9 mouse cellular contexts compared by ENCODE assay signal in genomic region chr5:134583006-134583883, GRCm38 (mm10). TPM values are rescaled to one million over a fixed set of nuclear protein-coding genes. Genes with fewer than 3 reads are reported as not detected.
DNase-seq lines count a peak whose midpoint lies in the region; ATAC-seq and TF ChIP-seq lines count a peak whose summit lies in the region.
"Had no signal": no experiment of that assay in that cellular context is flagged by ENCODE, and none has a peak within 500 bp of the region (broad histone marks: within the 10 kb centered on the region; RNA-seq: fewer than 3 reads in every experiment).

No protein-coding gene starts in this region.

- H3K27me3 ChIP-seq in liver, adult 2 months (ENCODE audit: control insufficient read depth, insufficient read depth, low read length), result no peaks in the 10 kb centered on the region
- no peaks in the 10 kb centered on the region for H3K27me3 ChIP-seq in embryonic facial prominence, embryonic 10.5 days (replicated peaks; ENCODE audit: low read depth, poor library complexity, severe bottlenecking)
- H3K27me3 ChIP-seq in intestine, postnatal 0 days (replicated peaks; ENCODE audit: control insufficient read depth, insufficient read depth, low read length), result no peaks in the 10 kb centered on the region
- no peaks in the 10 kb centered on the region for H3K27me3 ChIP-seq in midbrain, postnatal 0 days (ENCODE audit: insufficient read depth, low read length)

- no peak overlapping the region for H3K27ac ChIP-seq in liver, adult 2 months (replicated peaks; ENCODE audit: insufficient read depth, low read depth, low read length)
- H3K27ac ChIP-seq in embryonic facial prominence, embryonic 10.5 days (replicated peaks), result peak overlapping the region; percentile 90
- H3K27ac ChIP-seq in intestine, postnatal 0 days (ENCODE audit: low read depth, low read length), result 0 out of 2 replicates have a peak overlapping the region, but pooled peaks have one; percentile 15
- H3K27ac ChIP-seq in midbrain, postnatal 0 days (ENCODE audit: low read depth, low read length), result no peak overlapping the region

- no peaks in the 10 kb centered on the region; the same call in 1 of the 2 replicates for H3K79me2 ChIP-seq in liver, adult 2 months (ENCODE audit: control insufficient read depth, insufficient read depth, low read length)

- no peak for TF ChIP-seq CTCF in liver, adult 2 months (IDR thresholded peaks at IDR 0.05; ENCODE audit: low read depth, low read length)
- peak; percentile 41; the same call in 1 of the 2 replicates for TF ChIP-seq CTCF in intestine, postnatal 0 days (IDR thresholded peaks at IDR 0.05; ENCODE audit: low read depth)
- peak; percentile 15; the same call in 1 of the 2 replicates for TF ChIP-seq CTCF in midbrain, postnatal 0 days (IDR thresholded peaks at IDR 0.05)

- no peak for ATAC-seq in intestine, postnatal 0 days
- ATAC-seq in midbrain, postnatal 0 days (ENCODE audit: low FRiP score), result no peak

- no peaks in the 10 kb centered on the region for H3K9me3 ChIP-seq in embryonic facial prominence, embryonic 10.5 days
- no peaks in the 10 kb centered on the region for H3K9me3 ChIP-seq in intestine, postnatal 0 days (ENCODE audit: control insufficient read depth)
- no peaks in the 10 kb centered on the region for H3K9me3 ChIP-seq in midbrain, postnatal 0 days (ENCODE audit: low read length)

- H3K9ac ChIP-seq in liver, adult 2 months (ENCODE audit: low read depth, low read length), result peak overlapping the region; percentile 77
- peak overlapping the region; percentile 59 for H3K9ac ChIP-seq in intestine, postnatal 0 days (ENCODE audit: low read depth, low read length)
- H3K9ac ChIP-seq in midbrain, postnatal 0 days (replicated peaks; ENCODE audit: low read length, poor library complexity, severe bottlenecking), result peak overlapping the region; percentile 73

- 13% methylated on average over 15 of the region's 15 CpGs for WGBS in liver, adult 2 months
- WGBS in embryonic facial prominence, embryonic 10.5 days, result 31% methylated on average over 15 of the region's 15 CpGs
- WGBS in intestine, postnatal 0 days, result 23% methylated on average over 15 of the region's 15 CpGs
- WGBS in midbrain, postnatal 0 days, result 30% methylated on average over 15 of the region's 15 CpGs

- no peak for TF ChIP-seq POLR2A in liver, adult 2 months (IDR thresholded peaks at IDR 0.05; ENCODE audit: extremely low read depth, insufficient read depth, low read length)

- peak; percentile 60 for DNase-seq in liver, adult 2 months (ENCODE audit: extremely low read depth, low read depth, low spot score)
- DNase-seq in liver, result no peak
- DNase-seq in embryonic facial prominence, embryonic 10.5 days (ENCODE audit: low spot score), result no peak
- DNase-seq in midbrain, postnatal 0 days (ENCODE audit: low spot score), result no peak
- DNase-seq in layer of hippocampus, postnatal 14 days (ENCODE audit: low spot score in 2 of 2), result no peak
- no peak for DNase-seq in layer of hippocampus, postnatal 36 days
- DNase-seq in urinary bladder, adult 18-20 months (ENCODE audit: low spot score in 2 of 2), result no peak

- peak overlapping the region; percentile 79 for H3K4me2 ChIP-seq in intestine, postnatal 0 days (replicated peaks; ENCODE audit: low read depth)
- H3K4me2 ChIP-seq in midbrain, postnatal 0 days (ENCODE audit: low read depth, low read length, poor library complexity, severe bottlenecking), result peak overlapping the region; percentile 89

- no peaks in the 10 kb centered on the region for H3K36me3 ChIP-seq in liver, adult 2 months (ENCODE audit: control insufficient read depth, insufficient read depth, low read length)
- peaks cover 34% of the 10 kb centered on the region for H3K36me3 ChIP-seq in embryonic facial prominence, embryonic 10.5 days (replicated peaks)
- H3K36me3 ChIP-seq in intestine, postnatal 0 days (ENCODE audit: control insufficient read depth, insufficient read depth), result peaks cover 16% of the 10 kb centered on the region; the same call in 1 of the 2 replicates
- H3K36me3 ChIP-seq in midbrain, postnatal 0 days (ENCODE audit: insufficient read depth, low read length), result no peaks in the 10 kb centered on the region

- peak overlapping the region; percentile 69 for H3K4me3 ChIP-seq in liver, adult 2 months (ENCODE audit: insufficient read depth, low read depth, low read length)
- peak overlapping the region; percentile 92 for H3K4me3 ChIP-seq in embryonic facial prominence, embryonic 10.5 days
- H3K4me3 ChIP-seq in intestine, postnatal 0 days (ENCODE audit: low read depth, low read length), result peak overlapping the region; percentile 82
- H3K4me3 ChIP-seq in midbrain, postnatal 0 days (ENCODE audit: low read depth, low read length), result peak overlapping the region; percentile 82

- peaks cover 2% of the 10 kb centered on the region for H3K4me1 ChIP-seq in liver, adult 2 months (ENCODE audit: control insufficient read depth, insufficient read depth, low read length)
- peaks cover 12% of the 10 kb centered on the region for H3K4me1 ChIP-seq in embryonic facial prominence, embryonic 10.5 days
- no peaks in the 10 kb centered on the region for H3K4me1 ChIP-seq in intestine, postnatal 0 days (replicated peaks; ENCODE audit: control insufficient read depth, insufficient read depth, low read length)
- H3K4me1 ChIP-seq in midbrain, postnatal 0 days (ENCODE audit: insufficient read depth, low read length), result no peaks in the 10 kb centered on the region

RNA-seq across cellular contexts. Expression of gene Rfc2, which starts 2.1 kb away (rescaled TPM):
- total RNA-seq in liver, adult 2 months (2014; rRNA removed), result 15.3 and 25.1 TPM in 2 replicates
- polyA plus RNA-seq in liver, adult 2 months (2012; rRNA removed), result 22.6 and 24.4 TPM in 2 replicates
- polyA plus RNA-seq in embryonic facial prominence, embryonic 10.5 days (2016; fragmentation: Nextera tagmentation; extraction: Ambion mirVana), result 414 and 415 TPM in 2 replicates
- 88.6 and 93.2 TPM in 2 replicates for polyA plus RNA-seq in intestine, postnatal 0 days (2015; fragmentation: Nextera tagmentation; extraction: Ambion mirVana)
- total RNA-seq in midbrain, postnatal 0 days (2014; rRNA removed), result 58.1 and 87.6 TPM in 2 replicates
- 155 and 157 TPM in 2 replicates for polyA plus RNA-seq in midbrain, postnatal 0 days (2015; fragmentation: Nextera tagmentation; extraction: Ambion mirVana)
- total RNA-seq in layer of hippocampus, postnatal 14 days (2021), result 10 to 100 TPM; 54.9 to 57.7 TPM
- total RNA-seq in layer of hippocampus, postnatal 36 days (2021), result 10 to 100 TPM; 50.0 to 50.5 TPM

RNA-seq across cellular contexts. Expression of gene Syna, which starts 23.3 kb away (rescaled TPM):
- total RNA-seq in liver, adult 2 months (2014; rRNA removed), result not detected in 2 replicates
- not detected in 2 replicates for polyA plus RNA-seq in liver, adult 2 months (2012; rRNA removed)
- 0.10 TPM in 1 of 2 replicates, not detected in the other for polyA plus RNA-seq in embryonic facial prominence, embryonic 10.5 days (2016; fragmentation: Nextera tagmentation; extraction: Ambion mirVana)
- 0.13 and 0.25 TPM in 2 replicates for polyA plus RNA-seq in intestine, postnatal 0 days (2015; fragmentation: Nextera tagmentation; extraction: Ambion mirVana)
- total RNA-seq in midbrain, postnatal 0 days (2014; rRNA removed), result not detected in 2 replicates
- polyA plus RNA-seq in midbrain, postnatal 0 days (2015; fragmentation: Nextera tagmentation; extraction: Ambion mirVana), result 0.93 and 1.1 TPM in 2 replicates
- 1 to 10 TPM; 6.3 to 7.2 TPM for total RNA-seq in layer of hippocampus, postnatal 14 days (2021)
- total RNA-seq in layer of hippocampus, postnatal 36 days (2021), result 1 to 10 TPM; 5.1 to 5.2 TPM
- total RNA-seq: neutrophil, adult 5-6 weeks had no signal

RNA-seq across cellular contexts. Expression of gene Clip2, which starts 31.0 kb away (rescaled TPM):
- 0.92 and 2.8 TPM in 2 replicates for total RNA-seq in liver, adult 2 months (2014; rRNA removed)
- polyA plus RNA-seq in liver, adult 2 months (2012; rRNA removed), result 1.6 and 1.7 TPM in 2 replicates
- polyA plus RNA-seq in embryonic facial prominence, embryonic 10.5 days (2016; fragmentation: Nextera tagmentation; extraction: Ambion mirVana), result 5.8 and 6.8 TPM in 2 replicates
- 2.6 and 3.1 TPM in 2 replicates for polyA plus RNA-seq in intestine, postnatal 0 days (2015; fragmentation: Nextera tagmentation; extraction: Ambion mirVana)
- total RNA-seq in midbrain, postnatal 0 days (2014; rRNA removed), result 148 and 153 TPM in 2 replicates
- 13.1 TPM in 2 replicates for polyA plus RNA-seq in midbrain, postnatal 0 days (2015; fragmentation: Nextera tagmentation; extraction: Ambion mirVana)
- total RNA-seq in layer of hippocampus, postnatal 14 days (2021), result 100 to 1,000 TPM; 102 to 103 TPM
- total RNA-seq in layer of hippocampus, postnatal 36 days (2021), result 100 to 1,000 TPM in 1 of 2 experiments, 10 to 100 TPM in 1; 96.7 to 105 TPM

RNA-seq across cellular contexts. Expression of gene Lat2, which starts 31.6 kb away (rescaled TPM):
- total RNA-seq in liver, adult 2 months (2014; rRNA removed), result 0.60 and 1.0 TPM in 2 replicates
- polyA plus RNA-seq in liver, adult 2 months (2012; rRNA removed), result 0.51 and 1.4 TPM in 2 replicates
- polyA plus RNA-seq in embryonic facial prominence, embryonic 10.5 days (2016; fragmentation: Nextera tagmentation; extraction: Ambion mirVana), result 3.4 and 3.7 TPM in 2 replicates
- polyA plus RNA-seq in intestine, postnatal 0 days (2015; fragmentation: Nextera tagmentation; extraction: Ambion mirVana), result 1.3 and 1.4 TPM in 2 replicates
- 0.44 and 2.8 TPM in 2 replicates for total RNA-seq in midbrain, postnatal 0 days (2014; rRNA removed)
- polyA plus RNA-seq in midbrain, postnatal 0 days (2015; fragmentation: Nextera tagmentation; extraction: Ambion mirVana), result 1.6 and 2.2 TPM in 2 replicates
- total RNA-seq in layer of hippocampus, postnatal 14 days (2021), result 1 to 10 TPM; 1.4 to 2.8 TPM
- 1 to 10 TPM; 3.4 to 3.7 TPM for total RNA-seq in layer of hippocampus, postnatal 36 days (2021)

RNA-seq across cellular contexts. Expression of gene Eif4h, which starts 56.0 kb away (rescaled TPM):
- total RNA-seq in liver, adult 2 months (2014; rRNA removed), result 139 and 146 TPM in 2 replicates
- polyA plus RNA-seq in liver, adult 2 months (2012; rRNA removed), result 127 and 134 TPM in 2 replicates
- polyA plus RNA-seq in embryonic facial prominence, embryonic 10.5 days (2016; fragmentation: Nextera tagmentation; extraction: Ambion mirVana), result 593 and 603 TPM in 2 replicates
- polyA plus RNA-seq in intestine, postnatal 0 days (2015; fragmentation: Nextera tagmentation; extraction: Ambion mirVana), result 217 and 232 TPM in 2 replicates
- total RNA-seq in midbrain, postnatal 0 days (2014; rRNA removed), result 424 and 435 TPM in 2 replicates
- polyA plus RNA-seq in midbrain, postnatal 0 days (2015; fragmentation: Nextera tagmentation; extraction: Ambion mirVana), result 302 and 311 TPM in 2 replicates
- total RNA-seq in layer of hippocampus, postnatal 14 days (2021), result 100 to 1,000 TPM; 286 to 291 TPM
- 100 to 1,000 TPM; 304 to 317 TPM for total RNA-seq in layer of hippocampus, postnatal 36 days (2021)

Comparison
In these comparisons a context has a peak if more than half of its experiments do, and no peak if none do; other contexts are left out.
1. H3K27ac ChIP-seq: peak in embryonic facial prominence, embryonic 10.5 days (single experiment) and intestine, postnatal 0 days (single experiment); none in liver, adult 2 months (single experiment) and midbrain, postnatal 0 days (single experiment).
2. RNA of gene Clip2, which starts 31.0 kb away (total RNA-seq): 148 to 153 TPM in midbrain, postnatal 0 days, 96.7 to 105 TPM in layer of hippocampus, postnatal 36 days and 102 to 103 TPM in layer of hippocampus, postnatal 14 days; 0.92 to 2.8 TPM in liver, adult 2 months; every median in the first group is over 10 times any median in the second.
3. Peak in every context shown above with its lines, with median percentiles within 50 percentile points of each other: H3K4me3 ChIP-seq and H3K9ac ChIP-seq.